Mouse (Mus musculus) retina, postnatal 7 days (tissue): ENCODE results near the gene Tbc1d13.
A peak's percentile ranks its signal among the peaks of the same experiment; 100 is the strongest.
"Not testable (repeated sequence)": the region's sequence is repeated elsewhere in the genome, so short reads cannot be mapped to it uniquely, and the experiment has no call there.

ENCODE experiments used
- DNase-seq: peaks from one replicate; pipeline ENCODE4 v3.0.0-alpha.2; 2012; ENCODE audit warnings: low read depth, low spot score

The Tbc1d13 gene

DNA sequence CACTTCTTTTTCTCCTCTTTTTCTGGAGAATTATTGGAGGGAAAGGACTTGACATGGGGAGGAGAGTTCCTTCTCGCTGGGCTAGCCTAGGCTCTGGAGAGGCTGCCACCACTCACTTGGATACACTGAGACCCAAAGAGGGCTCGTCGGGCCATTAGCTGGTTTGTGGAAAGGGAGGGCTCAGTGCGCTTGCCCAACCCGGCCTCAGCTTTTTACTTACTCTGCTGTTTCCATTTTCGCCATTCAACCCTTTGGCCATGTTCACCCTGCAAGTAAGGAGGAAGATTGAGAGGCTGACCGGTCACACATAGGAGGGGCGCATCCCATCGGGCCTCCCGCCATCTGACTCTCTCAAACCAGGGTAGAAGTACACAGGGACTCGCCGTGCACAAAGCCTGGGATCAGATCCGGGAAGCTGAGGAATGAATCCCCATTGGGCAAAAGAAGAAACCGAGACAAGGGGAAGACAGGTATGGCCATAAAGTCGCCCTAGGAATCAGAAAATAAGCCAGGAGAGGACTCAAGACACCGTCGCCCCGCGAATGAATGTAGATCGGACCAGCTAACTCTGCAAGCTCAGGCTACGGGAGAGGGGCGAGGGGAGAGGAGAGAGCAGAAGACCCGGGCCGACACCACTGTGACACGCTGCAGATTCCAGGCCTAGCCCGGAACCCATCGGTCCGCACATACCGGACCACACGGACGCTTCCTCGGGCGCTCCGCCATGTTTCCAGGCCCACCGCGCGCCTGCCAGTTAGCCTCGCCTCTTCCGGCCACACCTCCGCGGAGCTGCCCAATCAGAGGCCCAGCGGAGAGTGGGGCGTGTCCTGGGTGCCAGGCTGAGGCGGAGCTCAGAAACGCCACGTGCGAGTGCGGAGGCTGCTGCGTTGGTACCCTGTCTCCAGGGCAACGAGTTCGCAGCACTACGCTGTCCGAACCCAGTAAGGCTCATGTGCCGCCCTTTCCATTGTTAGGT is 44.4 kb downstream of the Tbc1d13 start, which contains the start of gene Spout1:
Spout1 (minus strand) TSS at position 760 of the 976 bp plus-strand sequence.
- peak; percentile 91 for DNase-seq

DNA sequence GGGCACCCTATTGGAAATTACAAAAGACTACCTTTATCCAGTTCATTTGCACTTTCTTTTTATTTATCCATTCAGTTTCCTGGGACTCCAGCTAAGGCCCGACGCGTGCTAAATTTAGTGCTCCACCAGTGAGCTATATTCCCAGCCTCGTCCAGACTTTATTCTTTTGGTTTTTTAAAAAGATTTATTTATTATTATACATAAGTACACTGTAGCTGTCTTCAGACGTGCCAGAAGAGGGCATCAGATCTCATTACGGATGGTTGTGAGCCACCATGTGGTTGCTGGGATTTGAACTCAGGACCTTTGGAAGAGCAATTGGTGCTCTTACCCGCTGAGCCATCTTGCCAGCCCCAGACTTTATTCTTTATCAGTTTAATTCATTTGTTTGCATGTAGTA is 45.2 kb downstream of the Tbc1d13 start:
- DNase-seq = not testable (repeated sequence)

DNA sequence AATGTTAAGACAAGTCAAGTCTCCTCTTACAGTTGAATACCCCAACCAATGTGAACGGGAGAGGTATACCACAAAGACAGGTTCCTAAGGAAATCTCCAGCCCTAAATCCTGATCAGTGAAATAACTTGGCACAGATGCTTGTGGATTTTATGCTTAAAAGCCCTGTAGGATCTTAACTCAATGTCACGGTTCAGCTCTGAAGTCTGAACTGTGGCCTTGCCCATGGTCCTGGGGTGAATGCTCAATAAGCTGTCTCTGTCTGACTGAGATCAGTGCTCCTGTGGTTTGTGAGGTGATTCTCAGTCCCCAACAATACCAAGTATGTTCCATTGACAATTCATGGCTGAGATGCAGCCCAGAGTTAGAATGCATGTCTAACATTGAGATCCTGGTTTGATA is 48.9 kb downstream of the Tbc1d13 start:
- no peak for DNase-seq

DNA sequence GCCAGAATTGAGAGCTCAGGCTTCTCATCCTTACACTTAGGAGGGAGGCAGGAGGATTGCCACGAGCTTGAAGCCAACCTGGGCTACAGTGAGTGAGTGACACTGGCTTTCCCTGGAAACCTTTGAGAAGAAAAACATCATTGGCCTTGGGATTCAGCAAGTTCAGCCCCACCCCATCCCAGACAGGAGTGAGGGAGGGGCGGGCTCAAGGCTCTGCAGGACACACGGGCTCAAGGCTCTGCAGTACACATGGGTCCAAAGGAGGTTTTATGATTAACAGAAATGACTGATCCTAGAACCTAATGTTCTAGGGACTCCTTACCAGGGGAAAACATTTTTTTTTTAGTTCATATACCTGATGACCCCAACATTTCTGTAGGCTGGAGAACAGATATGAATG is 50.2 kb downstream of the Tbc1d13 start:
- DNase-seq = no peak

DNA sequence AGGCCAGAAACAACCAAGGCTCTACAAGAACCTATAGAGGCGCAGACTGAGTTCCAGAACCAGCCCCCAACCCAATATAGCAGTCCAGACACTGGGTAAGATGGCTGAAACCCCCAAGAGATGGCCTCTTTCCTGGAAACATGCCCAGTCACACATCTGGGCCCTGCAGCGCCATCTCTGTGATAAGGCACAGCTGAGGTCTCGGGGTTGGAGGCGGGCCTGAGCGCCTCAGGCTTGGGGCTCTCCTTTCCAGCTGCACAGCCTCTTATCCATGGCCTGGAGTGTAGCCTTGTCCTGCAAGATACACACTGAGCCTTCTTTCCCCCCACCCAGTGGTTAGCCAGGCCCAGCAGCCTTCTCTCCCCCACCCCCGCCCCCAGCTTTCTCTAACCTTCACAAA is 51.7 kb downstream of the Tbc1d13 start:
- DNase-seq = no peak

DNA sequence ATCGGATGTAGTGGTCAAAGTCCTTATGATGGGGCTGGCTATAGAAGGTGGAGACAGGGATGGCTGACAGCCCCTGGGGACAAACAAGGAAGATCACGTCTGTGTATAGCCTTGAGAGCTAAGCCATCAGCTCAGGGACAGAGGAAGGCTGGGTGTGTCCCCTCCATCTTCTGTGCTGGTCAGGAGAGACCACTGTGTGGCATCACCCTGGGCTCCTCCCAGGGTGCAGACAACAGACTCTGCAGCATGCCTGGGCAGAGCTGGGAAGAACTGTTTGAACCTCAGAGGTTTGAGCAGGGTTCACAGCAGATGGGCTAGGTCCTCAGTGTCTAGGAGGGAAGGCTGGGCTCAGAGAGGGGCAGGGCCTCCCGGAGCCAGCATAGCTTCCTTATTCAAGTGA is 52.1 kb downstream of the Tbc1d13 start:
- no peak for DNase-seq

DNA sequence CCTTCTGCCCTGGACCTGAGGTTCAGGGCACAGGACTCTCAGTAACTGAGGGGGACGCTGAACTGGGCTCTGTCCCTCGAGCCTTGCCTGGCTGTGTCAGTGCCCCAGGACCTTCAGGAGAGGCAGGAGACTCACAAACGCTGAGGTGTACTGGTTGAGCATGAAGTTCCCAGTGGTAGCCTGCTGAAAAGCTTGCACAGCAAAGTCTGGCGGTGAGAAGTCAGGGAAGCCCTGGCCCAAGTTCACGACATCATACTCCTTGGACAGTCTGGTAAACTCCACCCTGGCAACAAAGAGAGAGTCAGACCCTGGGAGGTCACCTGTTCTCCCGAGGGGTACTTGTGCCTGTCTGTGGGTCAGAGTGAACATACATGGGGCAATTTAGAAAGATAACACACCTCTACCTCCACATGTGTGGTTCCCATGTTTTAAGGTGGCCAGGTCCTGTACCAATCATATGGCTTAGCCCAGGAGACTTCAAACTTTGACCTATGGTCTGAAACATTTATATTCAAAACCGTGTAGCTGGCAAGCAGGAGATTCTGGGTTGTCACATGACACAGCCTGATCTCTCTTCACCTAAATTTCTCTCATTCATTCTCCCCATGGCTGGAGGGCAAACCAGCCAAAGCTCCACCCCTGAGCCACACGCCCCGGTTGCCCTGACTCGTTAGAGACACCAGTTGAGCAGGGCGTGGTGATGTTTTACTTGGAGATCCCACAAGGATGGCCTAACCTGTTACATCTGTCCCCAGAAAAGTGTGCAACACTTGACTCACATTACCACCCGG is 58.4 kb downstream of the Tbc1d13 start:
- DNase-seq = no peak

DNA sequence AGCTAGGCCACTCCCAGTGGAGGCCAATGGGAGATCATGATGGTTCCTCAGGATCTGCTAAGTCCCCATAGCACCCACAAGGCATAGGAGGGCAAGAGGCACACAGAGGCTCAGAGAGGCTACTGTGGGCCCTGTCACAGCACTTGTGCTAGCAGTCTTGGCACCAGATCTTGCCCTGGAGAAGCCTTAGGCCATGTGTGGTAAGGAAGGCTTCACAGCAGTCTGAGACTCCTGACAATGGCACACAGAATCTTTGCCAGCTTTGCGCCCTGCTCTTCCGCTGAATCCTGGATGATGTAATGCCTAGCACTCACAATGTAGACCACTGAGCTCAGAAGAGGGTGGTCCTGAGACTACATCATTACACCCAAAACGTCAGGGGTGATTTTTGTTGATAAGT is 61.1 kb downstream of the Tbc1d13 start:
- no peak for DNase-seq

DNA sequence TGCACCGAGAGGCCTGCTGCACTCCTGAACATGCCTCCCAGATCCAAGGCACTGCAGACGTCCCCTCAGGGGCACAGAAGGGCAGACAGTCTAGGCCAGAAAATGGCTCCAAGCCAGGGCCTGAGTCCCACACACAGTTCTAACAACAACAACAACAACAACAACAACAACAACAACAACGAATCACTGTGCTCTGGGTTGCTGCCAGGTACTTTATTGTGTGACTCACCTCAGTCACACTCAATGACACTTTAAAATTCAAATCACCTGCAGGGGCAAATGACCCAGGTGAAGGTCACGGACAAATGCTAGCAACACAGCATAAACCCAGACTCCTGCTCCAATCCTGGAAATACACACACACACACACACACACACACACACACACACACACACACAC is 64.5 kb downstream of the Tbc1d13 start:
- DNase-seq = no peak

DNA sequence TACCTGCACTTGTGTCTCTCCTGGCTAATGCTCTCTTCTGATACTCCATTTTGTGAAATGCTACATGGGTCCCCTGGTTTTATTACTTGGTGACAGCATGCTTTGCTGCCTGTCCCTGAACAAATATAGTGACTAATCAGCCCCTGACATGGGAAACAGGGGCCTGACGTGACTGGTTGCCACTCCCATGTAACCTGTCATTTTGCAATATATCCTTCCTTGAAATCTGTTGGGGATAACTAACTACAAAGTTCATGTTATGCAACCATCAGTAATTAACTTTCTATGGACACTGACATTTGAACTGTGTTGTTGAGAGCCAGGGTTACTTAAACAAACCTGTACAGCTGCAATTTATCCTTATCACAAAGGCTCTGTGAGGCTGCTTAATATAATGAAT is 66.4 kb downstream of the Tbc1d13 start:
- DNase-seq = no peak

DNA sequence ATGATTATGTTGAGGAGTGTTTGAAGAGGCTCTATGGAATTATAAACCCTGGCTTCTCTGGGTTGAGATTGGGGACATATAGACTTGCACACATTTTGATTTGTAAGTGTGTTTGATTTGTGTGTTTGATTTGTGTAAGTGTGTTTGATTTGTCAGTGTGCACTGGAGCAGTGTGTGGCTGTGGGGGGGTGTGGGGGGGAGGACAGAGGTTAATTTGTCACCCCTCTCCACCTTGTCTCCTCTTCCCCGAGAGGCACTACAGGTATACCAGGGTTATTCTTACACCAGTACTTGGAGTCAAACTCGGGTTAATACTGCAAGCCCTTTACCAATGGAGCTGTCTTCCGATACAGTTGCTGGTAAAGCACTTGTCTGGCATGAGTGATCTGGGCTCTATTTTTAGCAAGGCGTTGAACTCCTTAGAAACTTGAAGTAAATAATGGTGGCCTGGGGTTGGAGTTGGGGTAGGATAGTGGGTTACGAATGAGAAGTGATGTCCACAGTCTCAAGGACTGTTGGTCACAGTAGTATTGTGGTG is 66.9 kb downstream of the Tbc1d13 start:
- no peak for DNase-seq
